Mouse (Mus musculus): ENCODE measurements around the gene Mtmr10. TPM values are rescaled to one million over a fixed set of nuclear protein-coding genes. Genes with fewer than 3 reads are reported as not detected.

Gene Mtmr10
- polyA plus RNA-seq, 1 experiment from 2014 or later, result 5.8 TPM

- Histone ChIP-seq H3K27ac (ENCODE audit: low read length) (peak within 1 kb of the TSS; percentile 98), H3K4me1 (ENCODE audit: control insufficient read depth, insufficient read depth, low read length) (peaks cover 6% of the 10 kb centered on the region), H3K4me3 (ENCODE audit: low read length) (peak within 1 kb of the TSS; percentile 78), H3K27me3 (replicated peaks; ENCODE audit: control insufficient read depth, insufficient read depth, low read length) (no peaks in the 10 kb centered on the region), H3K4me2 (ENCODE audit: low read depth, low read length) (peak within 1 kb of the TSS; percentile 75), H3K9ac (ENCODE audit: low read depth, low read length) (peak within 1 kb of the TSS; percentile 91), H3K9me3 (ENCODE audit: control insufficient read depth, low read length) (no peaks in the 10 kb centered on the region), H3K36me3 (ENCODE audit: control insufficient read depth, insufficient read depth, low read length) (peaks cover 16% of the 10 kb centered on the region; the same call in 1 of the 2 replicates)
- 3% methylated on average over 27 of the region's 27 CpGs for WGBS
- ATAC-seq, result peak; percentile 97
Observed at GRCm38 (mm10) chr7:64373830-64374562, 86.5 kb downstream of the Mtmr10 start, which contains the start of gene Fan1. Gene Fan1 (minus strand): TSS chr7:64374095.

Small RNA genes lying within 50 kb of the gene (microRNA-seq; reads per million reads assigned to microRNA genes)
- gene Mir6416, result not detected

Other genes starting within 250 kb of the Mtmr10 start
- not detected in 2 replicates for gene Trpm1, start 133.8 kb upstream of the Mtmr10 start, polyA plus RNA-seq (2015; fragmentation: Nextera tagmentation; extraction: Ambion mirVana)
- gene Fan1, start 86.4 kb downstream of the Mtmr10 start, polyA plus RNA-seq (2015; fragmentation: Nextera tagmentation; extraction: Ambion mirVana), result 3.3 and 3.8 TPM in 2 replicates
- 30.9 and 34.0 TPM in 2 replicates for gene Mphosph10, start 104.6 kb downstream of the Mtmr10 start, polyA plus RNA-seq (2015; fragmentation: Nextera tagmentation; extraction: Ambion mirVana)
- gene Mcee, start 105.0 kb downstream of the Mtmr10 start, polyA plus RNA-seq (2015; fragmentation: Nextera tagmentation; extraction: Ambion mirVana), result 114 and 117 TPM in 2 replicates
- 4.4 and 5.0 TPM in 2 replicates for gene Apba2, start 214.1 kb downstream of the Mtmr10 start, polyA plus RNA-seq (2015; fragmentation: Nextera tagmentation; extraction: Ambion mirVana)

Data from intestine, embryonic 16.5 days (tissue).